Mouse (Mus musculus) urinary bladder, postnatal 14 days (tissue): ENCODE data around the gene 4933402J07Rik.

Experiments
- DNase-seq: peaks from one replicate; pipeline ENCODE4 v3.0.0; 2021; ENCODE audit warnings: low spot score

Gene 4933402J07Rik

DNA sequence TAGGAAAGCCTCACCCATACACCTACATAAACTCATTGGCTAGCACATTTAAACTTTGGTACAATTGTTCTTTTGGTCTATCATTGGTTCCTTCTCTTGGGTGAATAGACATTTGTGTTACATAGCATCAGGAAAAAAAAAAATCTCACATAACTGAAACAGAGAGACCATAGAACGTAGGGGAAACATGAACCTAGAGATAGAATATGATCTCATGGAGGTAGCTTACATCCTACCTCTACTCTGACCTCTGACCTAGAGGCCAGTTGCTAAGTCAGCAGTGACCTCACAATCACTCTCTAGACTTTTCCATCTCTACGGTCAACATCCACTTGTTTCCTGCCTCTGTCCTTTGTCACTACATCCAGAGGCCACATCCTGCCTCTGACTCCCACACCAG, at the start of gene 4933402J07Rik:
Gene 4933402J07Rik (plus strand): TSS at position 301 of the 400 bp plus-strand sequence.
- no peak for DNase-seq

GRCm38 (mm10) chr8:87517132-87517531, 46.5 kb upstream of the 4933402J07Rik start:
- no peak for DNase-seq

DNA sequence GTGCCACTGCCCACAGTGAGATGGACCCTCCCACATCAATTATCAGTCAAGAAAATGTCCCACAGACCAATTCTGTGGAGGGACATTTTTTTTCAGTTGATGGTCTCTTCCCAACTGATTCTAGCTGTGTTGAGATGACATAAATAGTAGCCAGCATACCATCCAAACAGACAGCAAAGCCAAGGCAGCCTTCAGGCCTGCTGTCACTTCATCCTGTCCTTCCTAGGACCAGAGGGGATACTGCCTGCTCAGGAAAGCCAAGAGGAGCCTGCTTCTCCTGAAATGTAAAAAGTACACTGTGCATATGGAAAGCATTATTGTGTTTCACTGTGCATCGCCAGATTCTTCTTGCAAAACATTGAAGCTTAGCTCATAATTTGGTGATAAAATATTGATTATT, 38.6 kb upstream of the 4933402J07Rik start:
- DNase-seq: no peak

DNA sequence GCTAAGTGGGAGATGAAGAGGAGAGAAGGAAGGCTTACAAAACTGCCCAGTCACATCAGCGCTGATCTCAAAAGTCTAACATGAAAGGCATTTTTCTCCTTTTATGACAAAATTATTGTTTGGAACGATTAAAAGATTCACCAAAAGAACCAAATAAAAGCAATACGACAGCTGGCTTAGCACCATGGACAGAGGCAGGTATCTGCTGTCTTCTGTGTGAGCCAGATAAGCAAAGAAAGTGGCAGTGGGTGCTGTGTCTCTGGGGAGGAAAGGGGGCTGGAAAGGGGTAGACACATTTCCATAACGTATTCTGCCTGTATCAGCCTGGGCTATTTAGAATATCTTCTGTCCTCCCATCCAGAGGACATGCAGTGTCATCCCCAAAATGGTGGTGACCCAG, 32.5 kb upstream of the 4933402J07Rik start:
- DNase-seq: no peak

- no peak for DNase-seq
These were observed 30.2 kb upstream of the 4933402J07Rik start for GRCm38 (mm10) chr8:87533476-87533875.

DNA sequence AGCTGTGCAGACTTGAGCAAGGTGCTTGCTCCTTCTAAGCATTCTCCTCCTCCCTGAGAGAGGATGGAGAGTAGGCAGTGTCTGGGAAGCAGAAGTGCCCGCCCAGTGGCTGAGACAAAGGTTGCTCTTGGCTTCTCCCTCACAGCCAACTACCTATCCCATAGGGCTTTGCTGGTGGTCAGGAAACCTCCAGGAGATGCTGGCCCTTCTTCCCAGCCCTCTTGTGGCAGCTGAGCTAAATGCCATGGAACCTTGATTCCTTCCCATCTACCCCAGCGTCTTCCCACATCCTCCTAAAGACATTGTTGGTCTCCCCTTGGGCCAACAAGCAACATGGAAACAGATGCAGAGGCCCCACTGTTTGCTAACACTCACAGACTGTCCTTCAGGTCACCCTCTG, 28.8 kb upstream of the 4933402J07Rik start:
- DNase-seq: no peak

- DNase-seq: peak; percentile 81
These were observed 26.9 kb upstream of the 4933402J07Rik start for GRCm38 (mm10) chr8:87536615-87537329.

DNA sequence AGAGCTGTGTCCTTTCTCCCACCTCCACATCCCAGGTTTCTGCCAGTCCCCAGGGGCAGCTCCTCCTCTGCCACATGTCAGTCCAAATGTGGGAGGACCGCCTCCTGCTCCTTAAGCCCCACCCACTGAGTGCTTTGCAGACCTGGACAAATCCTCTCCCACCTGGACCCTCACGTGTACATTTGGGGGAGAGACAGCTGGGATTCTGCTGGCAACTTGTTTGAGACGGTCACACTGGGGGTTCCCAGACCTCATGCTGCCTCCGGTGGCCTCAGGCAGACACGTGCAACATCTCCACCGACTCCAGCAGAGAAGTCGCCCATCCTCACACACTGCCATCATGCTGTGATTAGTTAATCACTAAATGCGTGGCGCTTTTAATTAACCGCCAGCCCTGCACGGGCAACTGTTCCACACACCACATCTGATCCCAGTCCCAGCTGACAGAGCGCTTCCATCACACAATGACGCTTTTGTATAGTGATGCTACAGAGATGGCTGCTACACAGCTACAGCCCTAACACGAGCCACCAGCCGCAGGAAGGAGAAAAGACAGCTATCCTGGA, 23.7 kb upstream of the 4933402J07Rik start:
- DNase-seq: no peak

- no peak for DNase-seq
These were observed 13.8 kb upstream of the 4933402J07Rik start for GRCm38 (mm10) chr8:87549881-87550280.

DNA sequence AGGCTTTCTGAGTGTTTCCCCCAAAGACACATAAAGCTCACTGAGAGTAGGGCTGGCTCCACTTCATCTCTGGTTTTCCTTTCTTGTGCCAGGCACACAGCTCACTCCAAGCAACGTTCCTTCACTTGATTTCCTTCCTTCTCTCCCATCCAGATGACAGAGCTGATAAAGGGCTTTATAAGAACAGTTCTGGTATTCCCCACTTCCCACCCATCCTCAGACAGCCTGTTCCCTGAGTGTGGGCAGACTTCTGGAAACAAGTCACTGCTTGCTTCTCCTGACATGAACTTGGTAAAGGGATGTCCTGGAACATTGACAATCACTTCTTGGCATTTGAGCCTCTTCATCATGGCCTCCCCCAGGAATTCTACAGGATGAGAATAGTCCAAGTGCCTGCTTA, 10.9 kb upstream of the 4933402J07Rik start:
- DNase-seq: no peak

DNA sequence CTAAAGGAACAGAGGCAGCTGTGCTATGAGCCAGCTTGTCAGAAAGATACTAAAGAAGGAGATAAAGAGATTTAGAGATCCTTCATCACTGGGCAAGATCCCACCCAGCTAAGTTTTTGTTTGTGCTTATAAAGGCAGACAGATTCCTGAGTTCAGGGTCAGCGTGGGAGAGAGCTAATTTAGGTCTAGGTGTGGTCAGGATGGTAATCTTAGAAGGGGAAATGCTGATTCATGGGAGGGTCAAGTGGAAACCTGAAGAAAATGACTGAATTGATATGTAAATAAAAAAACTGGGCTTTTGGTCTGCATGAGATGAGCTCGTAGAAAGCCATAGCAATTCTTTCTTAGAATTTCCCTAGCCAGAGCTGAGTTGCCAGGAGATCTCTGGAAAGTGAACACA, 2.9 kb upstream of the 4933402J07Rik start:
- DNase-seq: no peak

DNA sequence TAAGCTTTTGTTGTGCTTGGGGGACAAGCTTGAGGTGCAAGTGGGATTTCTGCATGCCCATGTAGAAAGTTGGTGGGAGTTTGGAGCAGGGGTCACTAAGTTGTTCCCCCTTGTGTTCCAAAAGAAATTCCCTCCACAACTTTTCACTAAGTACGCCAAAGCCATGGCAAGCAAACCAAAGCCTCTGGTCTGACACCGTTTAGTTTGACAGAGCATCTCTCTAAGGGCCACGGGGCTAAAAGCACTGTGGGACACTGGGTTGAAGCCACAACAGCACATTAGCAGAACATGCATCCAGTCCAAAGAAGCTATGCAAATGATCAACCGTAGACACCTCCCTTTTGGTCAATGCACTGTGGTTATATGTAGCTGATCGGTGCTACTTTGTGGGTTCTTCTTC, 5.5 kb downstream of the 4933402J07Rik start:
- DNase-seq: no peak

- DNase-seq: no peak
These were observed 6.3 kb downstream of the 4933402J07Rik start for GRCm38 (mm10) chr8:87569706-87570563.

DNA sequence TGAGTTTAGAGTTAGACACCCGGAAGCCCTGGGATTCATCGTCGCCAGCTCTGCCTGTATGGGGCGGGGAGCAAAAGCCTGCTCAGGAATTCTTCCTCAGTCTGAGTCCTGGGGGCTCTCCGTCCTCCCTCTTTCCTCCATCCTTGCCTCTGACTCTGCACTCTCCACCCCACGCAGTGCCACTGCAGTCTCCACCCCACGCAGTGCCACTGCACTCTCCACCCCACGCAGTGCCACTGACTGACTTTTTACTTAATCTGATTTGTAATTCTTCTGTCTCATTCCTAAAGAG, 6.9 kb downstream of the 4933402J07Rik start:
- no peak for DNase-seq

DNA sequence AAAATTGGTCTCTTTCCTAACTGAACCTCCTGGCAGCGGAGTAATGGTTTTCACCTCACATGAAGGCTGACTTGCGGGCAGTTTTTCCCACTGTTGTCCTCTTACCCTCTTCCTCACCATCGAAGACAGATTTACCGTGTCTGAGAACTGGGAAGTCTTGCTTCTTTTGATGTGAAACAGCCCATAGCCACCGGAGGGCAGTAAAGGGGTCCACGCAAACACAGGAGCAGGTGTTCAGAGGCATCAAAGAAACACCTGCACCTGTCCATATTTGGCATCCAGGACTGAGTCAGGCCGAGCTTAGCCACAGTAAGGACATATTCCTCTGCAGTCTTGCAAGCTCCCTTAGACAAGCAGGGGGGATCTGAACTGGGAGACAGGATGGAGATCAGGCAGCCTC, 7.2 kb downstream of the 4933402J07Rik start:
- DNase-seq: no peak

DNA sequence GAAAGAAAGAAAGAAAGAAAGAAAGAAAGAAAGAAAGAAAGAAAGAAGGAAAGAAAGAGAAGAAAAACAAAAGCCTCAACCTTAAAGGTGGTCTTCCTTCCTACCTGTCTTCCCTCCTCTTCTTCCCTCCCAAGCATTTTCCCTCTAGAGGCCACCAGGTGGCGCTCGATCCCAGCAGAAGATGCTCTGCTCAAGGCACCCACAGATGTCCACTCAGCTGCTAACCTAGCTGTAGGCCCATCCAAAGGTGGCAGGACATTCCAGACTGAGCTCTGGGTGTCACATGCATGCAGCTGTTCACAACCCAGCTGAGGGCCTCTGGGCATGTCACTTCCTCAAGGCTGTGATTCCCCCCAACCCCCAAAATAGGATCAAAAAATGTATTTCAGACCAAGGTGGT, 30.6 kb downstream of the 4933402J07Rik start:
- peak; percentile 46 for DNase-seq

GRCm38 (mm10) chr8:87602731-87603130, 39.1 kb downstream of the 4933402J07Rik start:
- no peak for DNase-seq

DNA sequence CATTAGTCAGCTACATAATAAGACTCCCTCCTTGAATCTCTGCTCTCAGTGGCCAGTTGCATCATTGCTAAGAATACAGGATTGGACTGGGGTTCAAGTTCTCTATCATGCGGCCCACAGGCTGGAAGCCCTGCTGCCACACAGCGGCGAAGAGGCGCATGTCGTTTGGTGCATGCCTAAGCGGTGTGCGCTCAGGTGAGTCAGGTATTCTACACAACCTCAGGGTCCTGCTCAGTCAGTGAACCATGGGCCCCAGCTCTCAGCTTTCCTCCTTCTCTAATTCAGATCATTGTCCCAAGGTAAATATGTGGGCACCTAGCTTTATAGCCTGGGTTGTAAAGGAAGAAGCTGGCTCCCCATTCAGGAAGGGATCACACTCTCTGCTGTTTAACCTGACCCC, 45.5 kb downstream of the 4933402J07Rik start:
- no peak for DNase-seq

DNA sequence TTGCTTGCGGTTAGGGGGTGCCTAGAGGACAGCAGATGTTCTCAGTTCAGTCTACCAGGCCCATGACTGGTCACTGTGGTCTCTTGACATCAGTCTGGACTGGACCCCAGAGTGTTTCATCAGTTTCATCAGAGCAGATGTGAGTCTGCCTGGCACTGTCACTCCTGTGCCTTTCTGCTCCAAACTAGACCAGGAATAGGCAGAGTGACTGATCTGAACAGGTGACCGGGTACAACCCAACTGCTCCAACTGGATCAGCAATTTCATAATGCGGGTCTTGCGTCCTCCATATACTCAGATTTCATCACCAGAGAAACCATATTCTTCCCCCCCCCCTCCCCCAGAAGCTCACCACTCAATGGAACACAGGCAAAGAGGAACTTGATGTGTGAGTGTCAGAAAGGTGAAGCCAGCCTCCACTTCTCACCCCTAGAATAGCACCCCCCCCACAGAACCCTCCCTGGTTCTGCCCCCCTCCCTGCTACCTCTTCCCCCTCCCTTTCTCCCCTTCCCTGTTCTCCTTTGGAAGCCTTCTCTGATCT, 46.1 kb downstream of the 4933402J07Rik start:
- no peak for DNase-seq

DNA sequence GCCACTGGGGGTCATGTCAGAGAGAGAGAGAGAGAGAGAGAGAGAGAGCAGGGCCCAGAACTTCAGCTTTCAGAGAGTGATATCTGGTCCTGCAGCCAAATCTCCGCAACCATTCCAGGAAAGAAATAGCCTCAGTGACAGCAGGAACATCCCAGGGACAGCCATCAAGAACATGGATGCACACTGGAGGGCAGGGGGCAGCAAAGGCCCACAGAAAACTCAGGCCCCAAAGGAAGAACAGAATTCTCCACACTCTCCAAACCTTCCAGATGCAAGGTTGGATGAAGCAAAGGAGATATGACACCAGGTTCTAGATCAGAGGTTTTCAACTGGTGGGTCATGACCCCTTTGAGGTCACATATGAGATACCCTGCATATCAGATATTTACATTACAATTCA, 50.0 kb downstream of the 4933402J07Rik start:
- DNase-seq: no peak

DNA sequence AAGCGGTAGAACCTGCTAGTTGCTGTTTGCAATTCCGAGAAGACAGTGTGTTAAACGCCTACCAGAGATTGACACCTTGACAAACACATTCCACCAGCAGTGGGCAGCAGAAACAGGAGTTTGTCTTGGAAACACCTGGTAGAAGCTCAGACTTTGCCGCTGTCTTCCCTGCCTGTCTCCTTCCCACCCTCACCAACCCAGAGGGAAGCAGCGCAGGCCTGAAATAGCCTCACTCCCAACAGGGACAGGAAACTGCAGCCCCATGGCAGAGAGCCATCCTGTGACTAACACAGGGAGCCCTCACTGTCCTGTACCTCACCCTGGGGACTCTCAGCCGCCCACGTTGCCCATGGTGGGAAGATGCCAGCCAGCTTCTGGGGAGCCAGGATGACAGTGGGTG, 55.5 kb downstream of the 4933402J07Rik start:
- DNase-seq: peak; percentile 10

GRCm38 (mm10) chr8:87619529-87619928, 55.9 kb downstream of the 4933402J07Rik start:
- no peak for DNase-seq

DNA sequence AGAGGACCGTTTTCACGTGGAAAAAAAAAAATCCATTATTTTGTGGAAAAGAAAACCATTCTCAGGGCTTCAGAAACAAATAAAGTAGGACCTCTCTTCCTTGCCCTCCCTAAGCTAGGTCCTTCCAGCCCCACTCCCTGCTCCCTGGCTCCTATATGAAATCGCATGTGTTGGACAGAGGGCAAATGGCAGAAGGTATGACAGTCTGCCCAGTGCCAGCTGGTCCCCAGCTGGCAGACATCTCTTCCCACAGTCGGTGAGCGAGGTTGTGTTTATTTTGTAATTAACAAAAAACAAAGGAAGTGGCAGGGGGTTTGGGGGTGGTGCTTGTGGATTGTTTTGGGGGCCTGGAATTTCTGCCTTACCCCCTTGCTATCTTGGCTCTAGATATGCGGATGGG, 56.6 kb downstream of the 4933402J07Rik start:
- no peak for DNase-seq
